Mouse (Mus musculus): ENCODE measurements around the gene Cops3. TPM values are rescaled to one million over a fixed set of nuclear protein-coding genes. Genes with fewer than 3 reads are reported as not detected.

The Cops3 gene
- total and polyA plus RNA-seq, 3 experiments = 180 to 198 TPM; not detected in 1

DNA sequence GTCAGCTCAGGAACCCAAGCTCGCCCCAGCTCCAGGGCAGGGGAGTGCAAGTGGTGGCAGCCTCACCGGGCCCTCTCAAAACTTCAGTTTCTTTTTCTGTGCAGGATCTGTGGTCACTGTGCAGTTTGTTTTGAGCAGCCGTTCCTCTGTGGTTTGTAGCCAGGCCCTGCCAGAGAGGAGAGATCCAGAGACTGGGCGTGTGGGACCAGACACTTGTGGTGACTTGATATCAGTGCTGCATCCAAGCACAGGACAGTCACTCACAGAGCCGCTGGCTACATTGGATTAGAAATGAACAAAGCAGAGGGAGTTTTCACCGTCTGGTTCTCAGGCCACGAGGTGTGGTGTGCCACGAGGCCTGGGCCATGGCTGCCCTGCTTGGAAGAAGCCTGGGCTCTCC is 32.5 kb upstream of the Cops3 start:
- H3K4me1 ChIP-seq (ENCODE audit: control insufficient read depth in 1 of 2, insufficient read depth in 2 of 2, low read length in 2 of 2) = no peaks in the 10 kb centered on the region

DNA sequence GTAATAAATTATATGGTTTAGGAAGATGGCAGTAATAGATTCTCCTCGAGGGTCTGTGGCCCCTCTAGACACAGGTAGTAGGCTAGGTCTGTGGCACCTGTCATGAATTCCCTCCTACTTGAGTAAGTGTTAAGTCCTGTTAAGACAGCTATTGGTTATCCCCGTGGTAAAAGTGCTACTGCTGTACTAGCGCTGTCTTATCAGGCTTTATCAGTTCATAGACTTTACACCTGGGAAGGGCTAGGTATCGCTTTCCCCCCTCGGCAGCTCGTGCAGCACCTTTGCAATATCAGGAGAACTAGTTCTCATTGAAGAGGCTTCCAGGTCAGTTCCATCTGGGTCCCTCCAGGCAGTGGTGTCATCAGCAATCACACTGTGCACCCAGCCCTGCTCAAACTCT is 24.7 kb upstream of the Cops3 start:
- H3K9me3 ChIP-seq (replicated peaks; ENCODE audit: insufficient read depth, low read length) = no peaks in the 10 kb centered on the region
- TF ChIP-seq TAL1 (IDR thresholded peaks at IDR 0.05; ENCODE audit: low read length) (no peak), BHLHE40 (IDR thresholded peaks at IDR 0.05; ENCODE audit: borderline replicate concordance, low read depth, low read length) (no peak), RCOR1 (IDR thresholded peaks at IDR 0.05; ENCODE audit: low read depth, low read length) (no peak), TCF12 (IDR thresholded peaks at IDR 0.05; ENCODE audit: low read depth, low read length) (no peak), USF1 (IDR thresholded peaks at IDR 0.05; ENCODE audit: low read depth, low read length) (no peak), POLR2AphosphoS2 (IDR thresholded peaks at IDR 0.05; ENCODE audit: low read length) (no peak), MAFK (IDR thresholded peaks at IDR 0.05; ENCODE audit: borderline replicate concordance, low read depth, low read length) (no peak), ZNF384 (IDR thresholded peaks at IDR 0.05; ENCODE audit: low read depth, low read length) (no peak), ZKSCAN1 (IDR thresholded peaks at IDR 0.05; ENCODE audit: low read depth, low read length) (no peak), SMC3 (IDR thresholded peaks at IDR 0.05; ENCODE audit: low read depth, low read length) (no peak), CHD1 (IDR thresholded peaks at IDR 0.05; ENCODE audit: low read depth, low read length) (no peak), GABPA (IDR thresholded peaks at IDR 0.05; ENCODE audit: low read depth, low read length) (no peak), NRF1 (IDR thresholded peaks at IDR 0.05; ENCODE audit: insufficient read depth, low read depth, low read length, poor library complexity, severe bottlenecking) (no peak), POLR2A (IDR thresholded peaks at IDR 0.05; ENCODE audit: control insufficient read depth in 1 of 2, insufficient read depth in 1 of 2, low read depth in 1 of 2, low read length in 2 of 2, poor library complexity in 1 of 2) (no peak), ZC3H11A (IDR thresholded peaks at IDR 0.05; ENCODE audit: low read depth, low read length) (no peak)
- no peaks in the 10 kb centered on the region for H3K4me1 ChIP-seq (ENCODE audit: control insufficient read depth in 1 of 2, insufficient read depth in 2 of 2, low read length in 2 of 2)
- H3K9ac ChIP-seq (ENCODE audit: control insufficient read depth, low read depth, low read length, poor library complexity, severe bottlenecking) = no peak overlapping the region
- H3K4me3 ChIP-seq (ENCODE audit: control insufficient read depth in 1 of 2, insufficient read depth in 1 of 2, low read depth in 2 of 2, low read length in 2 of 2) = no peak overlapping the region
- H3K27ac ChIP-seq (ENCODE audit: control insufficient read depth, low read depth, low read length) = no peak overlapping the region
- no peaks in the 10 kb centered on the region for H3K27me3 ChIP-seq (ENCODE audit: control insufficient read depth in 1 of 2, insufficient read depth in 2 of 2, low read length in 2 of 2)
- H3K79me2 ChIP-seq (ENCODE audit: control insufficient read depth, insufficient read depth, low read length, poor library complexity) = no peaks in the 10 kb centered on the region
- H3K36me3 ChIP-seq (ENCODE audit: control insufficient read depth in 1 of 2, insufficient read depth in 2 of 2, low read length in 2 of 2) = peaks cover 0 to 3% of the 10 kb centered on the region in 2 experiments; a peak in 1 of 4 replicates
- DNase-seq (ENCODE audit: low read depth, low spot score) = no peak

More for the DNA sequence above, 32.5 kb upstream of the Cops3 start:
- H3K9ac ChIP-seq (ENCODE audit: control insufficient read depth, low read depth, low read length, poor library complexity, severe bottlenecking) = no peak overlapping the region
- no peaks in the 10 kb centered on the region for H3K36me3 ChIP-seq (ENCODE audit: control insufficient read depth in 1 of 2, insufficient read depth in 2 of 2, low read length in 2 of 2)
- TF ChIP-seq RCOR1 (IDR thresholded peaks at IDR 0.05; ENCODE audit: low read depth, low read length) (no peak), SMC3 (IDR thresholded peaks at IDR 0.05; ENCODE audit: low read depth, low read length) (no peak), NRF1 (IDR thresholded peaks at IDR 0.05; ENCODE audit: insufficient read depth, low read depth, low read length, poor library complexity, severe bottlenecking) (no peak), NELFE (IDR thresholded peaks at IDR 0.05; ENCODE audit: low read depth, low read length) (no peak), E2F4 (IDR thresholded peaks at IDR 0.05; ENCODE audit: borderline replicate concordance, low read depth, low read length) (no peak), USF2 (IDR thresholded peaks at IDR 0.05; ENCODE audit: borderline replicate concordance in 1 of 2, insufficient read depth in 1 of 2, low read depth in 1 of 2, low read length in 2 of 2) (no peak), POLR2AphosphoS5 (IDR thresholded peaks at IDR 0.05; ENCODE audit: borderline replicate concordance, low read depth, low read length) (no peak), CHD2 (IDR thresholded peaks at IDR 0.05; ENCODE audit: low read length) (no peak), RAD21 (IDR thresholded peaks at IDR 0.05; ENCODE audit: low read depth, low read length) (no peak), TBP (IDR thresholded peaks at IDR 0.05; ENCODE audit: low read depth, low read length) (no peak), TAL1 (IDR thresholded peaks at IDR 0.05; ENCODE audit: low read length) (no peak), ZC3H11A (IDR thresholded peaks at IDR 0.05; ENCODE audit: low read depth, low read length) (no peak), JUND (IDR thresholded peaks at IDR 0.05; ENCODE audit: low read depth, low read length) (no peak), SIN3A (IDR thresholded peaks at IDR 0.05; ENCODE audit: low read length) (no peak), CTCF (IDR thresholded peaks at IDR 0.05 in 2 of 3, conservative IDR thresholded peaks at IDR 0.05 in 1 of 3; ENCODE audit: control insufficient read depth in 1 of 3, insufficient read depth in 1 of 3, low read depth in 2 of 3, low read length in 3 of 3, poor library complexity in 1 of 3, severe bottlenecking in 1 of 3) (no peak), ZKSCAN1 (IDR thresholded peaks at IDR 0.05; ENCODE audit: low read depth, low read length) (no peak), EP300 (IDR thresholded peaks at IDR 0.05; ENCODE audit: low read depth in 1 of 2, low read length in 2 of 2) (no peak)
- DNase-seq (ENCODE audit: low read depth, low spot score) = no peak
- no peak overlapping the region for H3K27ac ChIP-seq (ENCODE audit: control insufficient read depth, low read depth, low read length)
- no peaks in the 10 kb centered on the region for H3K9me3 ChIP-seq (replicated peaks; ENCODE audit: insufficient read depth, low read length)
- H3K27me3 ChIP-seq (ENCODE audit: control insufficient read depth in 1 of 2, insufficient read depth in 2 of 2, low read length in 2 of 2) = no peaks in the 10 kb centered on the region
- H3K79me2 ChIP-seq (ENCODE audit: control insufficient read depth, insufficient read depth, low read length, poor library complexity) = no peaks in the 10 kb centered on the region
- no peak overlapping the region for H3K4me3 ChIP-seq (ENCODE audit: control insufficient read depth in 1 of 2, insufficient read depth in 1 of 2, low read depth in 2 of 2, low read length in 2 of 2)

Data from MEL (cell line).